Mouse (Mus musculus) c-Kit-positive CD71-positive TER-119-positive erythroid progenitor cells, embryonic 14.5 days (primary cell): ENCODE measurements around the gene Cdk11b.
"Not testable (repeated sequence)": the region's sequence is repeated elsewhere in the genome, so short reads cannot be mapped to it uniquely, and the experiment has no call there.

Experiments used
- DNase-seq: peaks from one replicate; pipeline ENCODE4 v3.0.0-alpha.2; 2013; ENCODE audit warnings: low spot score

Cdk11b gene

DNA sequence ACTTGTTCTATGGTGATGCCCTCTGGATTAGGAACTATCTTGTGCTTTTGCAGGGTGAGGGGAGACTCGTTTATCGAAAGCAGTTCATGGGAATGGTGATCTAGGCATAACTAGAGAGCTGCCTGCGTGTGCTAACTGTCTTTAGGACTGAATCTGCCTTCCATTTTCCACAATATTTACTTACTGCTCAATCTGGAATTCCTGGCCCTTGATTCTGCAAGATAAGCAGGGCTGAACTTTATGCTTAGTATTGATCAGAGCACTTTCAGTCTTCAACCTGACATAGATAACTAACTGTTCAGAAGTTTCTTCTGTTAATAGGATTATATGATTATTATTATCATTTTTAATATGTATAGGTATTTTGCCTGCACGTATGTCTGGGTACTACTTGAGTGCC lies 19.5 kb upstream of the Cdk11b start:
- no peak for DNase-seq

DNA sequence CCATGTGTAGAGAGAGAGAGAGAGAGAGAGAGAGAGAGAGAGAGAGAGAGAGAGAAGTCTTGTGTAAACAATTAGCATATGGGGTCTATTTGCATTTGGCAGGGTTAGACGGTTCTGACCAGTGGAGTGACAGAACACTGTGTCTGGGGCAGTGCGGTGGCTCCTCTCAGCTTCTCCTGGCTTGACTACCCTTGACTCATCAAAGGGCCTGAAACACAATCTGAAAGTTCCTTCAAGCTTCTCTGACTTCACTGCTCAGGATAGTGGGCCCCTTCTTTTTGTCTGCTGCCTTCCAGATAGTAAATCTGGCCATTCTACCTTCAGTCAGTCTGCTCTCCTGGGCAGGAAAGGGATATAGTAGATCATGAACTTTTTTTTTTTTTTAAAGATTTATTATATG lies 17.8 kb upstream of the Cdk11b start:
- no peak for DNase-seq

DNA sequence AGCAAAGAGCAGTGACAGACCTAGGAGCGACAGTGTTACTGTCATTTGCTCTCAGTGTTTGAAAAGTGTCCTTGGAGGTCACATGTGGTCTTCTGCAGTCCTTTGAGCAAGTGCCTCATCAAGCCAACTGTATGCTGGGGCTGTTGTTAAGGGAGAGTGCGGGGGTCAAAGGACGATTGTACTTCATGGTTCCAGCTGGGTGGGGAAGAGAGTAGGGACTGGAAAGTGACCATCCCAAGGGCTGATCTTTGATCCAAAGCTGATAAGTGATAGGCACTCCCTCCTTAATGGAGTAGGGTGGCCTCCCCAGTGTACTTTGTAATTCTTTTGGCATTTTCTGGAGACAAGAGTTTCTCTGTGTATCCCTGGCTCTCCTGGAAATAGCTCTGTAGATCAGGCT lies 12.8 kb upstream of the Cdk11b start:
- no peak for DNase-seq

DNA sequence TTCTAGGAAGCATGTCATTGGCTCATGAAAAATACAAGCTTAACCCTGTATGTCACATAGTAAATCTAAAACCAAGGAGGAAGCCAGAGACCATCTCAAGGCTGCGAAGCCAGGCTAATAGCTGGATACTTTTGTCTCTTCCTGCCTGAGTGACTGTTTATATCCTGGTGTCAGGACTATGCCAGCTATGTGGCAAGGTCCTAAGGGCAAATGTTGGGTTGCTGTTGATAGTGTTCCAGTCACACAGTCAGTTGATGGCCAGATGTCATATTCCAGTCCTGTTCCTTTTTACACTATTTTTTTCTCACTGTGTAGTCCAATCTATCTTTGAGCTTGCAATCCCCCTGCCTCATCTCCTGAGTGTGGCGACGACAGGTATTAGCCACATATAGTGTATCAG lies 11.4 kb upstream of the Cdk11b start:
- DNase-seq: no peak

DNA sequence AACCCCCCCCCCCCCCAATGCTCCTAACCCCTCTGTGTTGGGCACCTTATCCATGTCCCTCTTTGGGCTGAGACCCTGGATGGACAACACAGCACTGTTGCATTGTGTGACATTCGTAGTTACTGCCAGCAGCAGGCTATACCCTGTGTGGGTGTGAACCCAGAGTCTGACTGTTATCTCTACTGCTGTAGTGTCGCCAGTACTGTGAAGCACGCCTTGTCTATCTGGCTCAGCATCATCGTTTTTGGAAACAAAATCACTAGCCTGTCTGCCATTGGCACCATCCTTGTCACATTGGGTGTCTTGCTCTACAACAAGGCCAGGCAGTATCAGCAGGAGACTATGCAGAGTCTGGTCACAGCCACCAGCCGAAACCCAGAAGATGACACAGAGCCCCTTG lies 6.3 kb upstream of the Cdk11b start:
- no peak for DNase-seq

DNA sequence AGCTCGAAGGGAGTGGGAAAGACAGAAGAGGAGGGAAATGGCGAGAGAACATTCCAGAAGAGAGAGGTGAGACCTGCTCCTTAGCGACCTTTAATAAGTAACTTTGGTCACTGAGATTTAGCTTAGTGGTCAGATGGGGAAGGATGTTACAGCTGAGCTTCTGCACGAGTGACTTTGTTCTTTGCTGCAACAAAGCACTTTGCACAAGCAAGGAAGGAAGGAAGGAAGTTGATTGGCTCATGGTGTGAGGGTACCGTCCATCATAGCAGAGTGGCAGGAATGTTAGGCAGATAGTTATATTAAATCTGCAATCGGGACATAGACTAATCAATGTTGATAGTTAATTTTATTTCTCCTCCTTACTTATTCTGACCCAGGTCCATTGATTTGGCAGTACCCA lies 5.6 kb downstream of the Cdk11b start:
- DNase-seq: no peak

DNA sequence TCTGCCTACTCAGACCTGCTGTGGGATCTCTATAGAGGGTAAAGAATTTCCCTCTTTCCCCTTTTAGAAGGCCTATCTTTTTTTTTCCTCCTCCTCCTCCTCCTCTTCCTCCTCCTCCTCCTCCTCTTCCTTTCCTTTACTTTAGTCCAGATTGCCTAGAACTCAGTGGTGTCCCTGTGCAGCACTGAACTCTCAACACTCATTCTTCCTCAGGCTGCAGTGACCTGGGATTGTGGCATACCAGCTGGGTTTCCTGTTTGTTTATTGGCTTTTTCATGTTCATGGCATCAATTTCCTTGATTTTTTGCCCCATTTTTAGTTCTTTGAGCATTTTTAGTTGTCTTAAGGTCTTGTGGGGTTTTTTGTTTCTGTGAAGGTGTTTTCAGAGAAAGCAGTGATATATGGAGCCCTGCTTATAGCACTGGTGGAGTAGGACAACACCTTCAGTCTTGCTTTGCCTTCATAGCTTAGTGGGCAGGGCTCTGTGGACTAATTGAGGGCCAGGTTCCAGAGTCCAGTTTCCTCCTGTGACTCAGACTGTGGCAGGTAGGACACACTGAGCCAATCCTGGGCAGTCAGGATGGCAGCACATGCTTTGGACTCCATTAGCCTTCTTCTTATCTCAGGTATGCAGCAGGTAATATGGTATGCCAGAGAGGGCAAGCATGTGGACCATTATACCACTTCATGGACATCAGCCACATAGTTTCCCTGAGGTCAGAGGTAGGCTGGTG lies 11.3 kb downstream of the Cdk11b start:
- no peak for DNase-seq

DNA sequence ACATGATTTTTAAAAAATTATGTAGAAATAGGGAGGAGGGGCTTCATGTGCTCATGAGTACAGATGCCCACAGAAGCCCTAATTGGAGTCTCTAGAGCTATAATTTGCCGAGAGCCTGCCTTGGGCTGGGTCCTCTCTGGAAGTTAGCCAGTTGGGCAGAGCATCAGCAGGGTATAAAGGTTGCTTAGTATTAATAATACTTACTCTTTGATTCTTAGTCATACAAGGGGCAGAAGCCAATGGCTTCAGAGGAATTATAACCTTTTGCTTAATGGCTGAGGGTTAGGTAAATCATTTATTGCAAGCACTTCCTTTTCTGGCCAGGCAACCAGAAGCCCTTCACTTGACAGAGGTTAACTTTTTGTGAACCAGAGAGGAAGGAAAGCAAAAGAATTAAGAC lies 18.9 kb downstream of the Cdk11b start:
- DNase-seq: no peak

DNA sequence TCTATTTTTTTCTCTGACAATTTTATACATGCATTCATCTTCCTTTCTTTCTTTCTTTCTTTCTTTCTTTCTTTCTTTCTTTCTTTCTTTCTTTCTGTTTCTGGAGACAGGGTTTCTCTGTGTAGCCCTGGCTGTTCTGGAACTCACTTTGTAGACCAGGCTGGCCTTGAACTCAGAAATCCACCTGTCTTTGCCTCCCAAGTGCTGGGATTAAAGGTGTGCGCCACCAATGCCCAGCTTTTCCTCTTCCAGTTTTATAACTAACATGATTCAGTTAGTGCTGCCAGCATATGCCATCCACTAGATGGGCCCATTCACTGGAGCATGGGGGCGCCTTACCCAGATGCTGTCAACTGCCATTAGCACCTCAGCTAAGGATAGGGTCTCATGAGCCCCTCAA lies 20.7 kb downstream of the Cdk11b start, which contains the start of gene Gm10563:
Gene Gm10563, minus strand, starts transcription at position 101 of the 400 bp plus-strand sequence.
- DNase-seq: not testable (repeated sequence)

DNA sequence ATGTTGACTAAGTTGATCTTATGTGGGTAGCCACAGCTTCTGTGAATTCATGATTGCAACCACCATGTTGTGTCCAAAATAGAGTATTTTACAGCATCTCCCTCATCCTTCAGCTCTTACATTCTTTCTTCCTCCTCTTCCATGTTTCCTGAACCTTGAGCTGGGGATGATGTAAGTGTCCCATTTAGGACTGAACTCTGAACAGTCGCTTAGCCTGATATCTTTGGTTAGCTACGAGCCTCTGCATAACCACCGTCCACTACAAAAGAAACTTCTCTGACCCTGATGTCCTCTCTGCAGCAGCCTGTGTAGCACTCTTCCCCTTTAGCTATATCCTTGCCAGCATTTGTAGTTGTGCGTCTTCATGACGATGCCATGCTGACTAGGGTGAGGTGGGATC lies 21.1 kb downstream of the Cdk11b start:
- DNase-seq: no peak

DNA sequence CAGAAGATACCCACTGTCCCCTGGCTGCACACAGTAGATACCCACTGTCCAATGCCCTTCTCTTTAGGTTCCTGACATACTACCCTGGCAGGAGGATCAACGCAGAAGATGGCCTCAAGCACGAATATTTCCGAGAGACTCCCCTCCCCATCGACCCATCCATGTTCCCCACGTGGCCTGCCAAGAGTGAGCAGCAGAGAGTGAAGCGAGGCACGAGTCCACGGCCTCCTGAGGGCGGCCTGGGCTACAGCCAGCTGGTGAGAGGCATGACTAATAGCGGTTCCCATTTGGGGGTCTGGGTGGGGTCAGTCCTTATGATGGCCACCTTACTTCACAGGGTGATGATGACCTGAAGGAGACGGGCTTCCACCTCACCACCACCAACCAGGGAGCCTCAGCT lies 24.7 kb downstream of the Cdk11b start:
- DNase-seq: no peak

DNA sequence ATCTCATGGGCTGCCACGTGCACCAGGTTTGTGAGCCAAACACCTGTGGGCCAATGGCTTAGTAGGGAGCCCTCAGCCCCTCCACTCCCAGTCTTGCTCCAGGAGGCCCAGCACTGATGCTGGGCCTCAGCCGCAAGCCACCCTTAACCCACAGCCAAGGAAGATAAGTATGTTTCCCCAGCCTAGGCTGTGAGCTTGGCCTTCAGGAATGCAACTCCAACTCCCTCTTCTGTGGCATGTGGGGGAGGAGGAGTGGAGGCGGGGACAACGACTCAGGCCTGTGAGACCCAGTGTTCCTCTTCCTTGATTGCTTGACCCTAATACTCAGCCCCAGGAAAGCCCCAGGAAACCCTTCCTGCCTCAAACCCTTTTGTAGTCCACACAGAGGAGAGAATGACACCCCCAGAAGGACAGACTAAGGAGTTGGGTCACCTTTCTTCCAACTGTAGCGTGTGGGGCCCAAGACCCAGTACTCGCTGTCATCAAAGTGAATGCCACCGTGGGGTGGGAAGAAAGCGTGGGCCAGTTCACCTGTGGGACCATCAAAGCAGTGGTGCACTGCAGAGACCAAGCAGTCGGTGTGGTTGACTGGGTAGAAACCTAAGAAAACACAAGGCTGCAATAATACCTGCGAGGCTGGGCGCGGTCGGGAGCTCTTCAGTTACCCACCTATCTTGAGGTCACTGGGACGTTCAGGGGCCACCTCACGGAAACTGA lies 27.1 kb downstream of the Cdk11b start:
- no peak for DNase-seq

DNA sequence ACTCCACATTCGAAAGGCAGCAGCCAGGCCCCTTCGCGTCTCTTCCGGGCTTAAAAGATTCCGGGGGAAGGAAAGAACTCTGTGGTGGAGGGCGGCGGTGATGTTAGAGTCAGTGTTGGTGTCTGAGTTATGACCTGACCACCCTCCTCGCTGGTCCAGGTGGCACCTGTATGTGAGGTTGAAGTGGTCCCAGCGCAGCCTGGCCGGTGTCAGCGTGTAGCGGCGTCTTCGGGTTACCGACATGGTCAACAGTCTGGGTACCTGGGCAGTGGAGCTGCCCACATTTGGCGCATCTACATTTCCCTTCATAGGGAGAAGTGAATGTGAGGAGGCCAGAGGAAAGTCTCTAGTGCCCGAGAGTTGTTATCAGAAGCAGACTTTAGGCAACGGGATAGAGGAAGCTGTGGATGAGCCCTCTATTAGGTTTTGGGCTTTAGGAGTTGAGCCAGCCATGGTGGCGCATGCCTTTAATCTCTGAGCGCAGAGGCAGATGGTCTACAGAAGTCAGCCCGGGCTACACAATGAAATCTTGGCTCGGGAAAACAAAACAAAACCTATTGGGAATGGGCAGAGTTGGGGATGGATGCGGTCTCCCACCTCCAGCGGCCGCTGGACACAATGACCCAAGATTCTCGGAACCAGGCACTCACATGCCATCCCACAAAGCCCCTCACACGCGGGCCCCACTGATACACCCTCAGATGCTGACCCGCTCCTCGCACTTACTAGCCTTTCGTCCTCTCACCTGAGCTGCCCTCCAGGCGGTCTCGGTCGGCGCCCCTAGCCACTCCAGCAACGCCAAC lies 27.8 kb downstream of the Cdk11b start:
- no peak for DNase-seq

DNA sequence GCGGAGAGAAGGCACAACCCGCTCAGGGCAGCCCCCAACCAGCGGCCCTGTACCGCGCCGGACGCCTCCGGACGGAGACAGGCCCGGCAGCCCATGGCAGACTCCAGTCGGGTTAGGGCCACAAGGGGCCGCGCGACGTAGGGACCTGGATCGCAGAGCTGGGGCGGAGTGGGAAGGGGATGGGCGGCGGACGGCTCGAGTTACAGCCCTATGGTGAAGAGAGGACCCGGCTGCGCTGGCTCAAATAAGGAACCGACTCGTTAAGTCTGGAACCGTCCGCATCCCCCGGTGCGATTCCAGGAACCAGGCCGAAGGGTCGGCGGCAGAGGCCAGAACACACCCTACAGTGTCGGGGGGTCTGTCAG lies 28.4 kb downstream of the Cdk11b start, which contains the start of gene Mmp23:
Gene Mmp23, minus strand, starts transcription at position 299 of the 365 bp plus-strand sequence.
- no peak for DNase-seq

DNA sequence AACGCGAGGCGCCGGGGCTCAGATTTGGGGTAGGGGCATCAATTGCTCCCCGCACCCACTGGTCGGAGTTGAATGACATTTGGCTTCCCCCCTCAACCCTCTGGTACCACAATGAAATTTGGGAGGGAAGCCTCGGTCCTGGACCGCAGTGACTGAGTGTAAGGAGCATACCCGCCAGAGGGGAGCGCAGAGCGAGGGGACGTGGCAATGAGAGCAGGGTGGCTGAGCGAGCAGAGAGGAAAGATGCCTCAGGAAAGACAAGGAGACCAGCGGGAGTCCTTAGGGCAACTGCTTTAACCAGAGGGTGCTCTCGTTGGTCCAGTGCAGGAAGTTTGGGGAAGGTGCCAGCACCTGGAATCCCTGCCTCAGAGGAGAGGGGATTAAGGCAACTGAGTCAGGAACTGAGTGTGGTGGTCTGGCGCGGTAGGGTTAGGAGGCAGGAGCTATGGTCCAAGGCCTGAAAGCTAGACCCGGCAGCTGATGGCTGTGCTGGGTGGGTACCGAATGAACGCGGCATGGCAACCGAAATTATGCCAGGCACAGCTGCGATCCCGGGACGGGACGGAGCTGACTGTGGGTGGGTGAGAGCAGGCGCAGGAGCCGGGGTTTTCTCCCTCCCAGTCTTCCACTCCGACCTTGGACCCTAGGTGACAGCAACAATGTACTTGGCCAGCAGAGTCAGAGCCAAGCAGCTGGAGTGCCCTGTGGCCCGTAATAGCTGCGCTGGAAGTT lies 29.0 kb downstream of the Cdk11b start:
- no peak for DNase-seq

DNA sequence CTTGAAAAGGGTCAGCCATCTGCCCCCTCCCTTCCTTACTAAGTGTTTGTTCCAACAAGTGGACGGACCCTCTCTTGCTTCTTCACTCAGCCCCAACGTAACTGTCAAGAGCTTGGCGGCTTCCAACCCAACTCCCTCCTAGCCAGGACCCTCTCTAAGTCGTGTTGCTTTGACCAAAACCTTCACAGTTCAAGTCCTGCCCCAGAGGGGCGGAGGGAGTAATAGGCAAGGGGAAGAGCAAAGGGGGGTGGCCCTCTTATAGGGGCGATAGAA lies 29.5 kb downstream of the Cdk11b start:
- DNase-seq: no peak

DNA sequence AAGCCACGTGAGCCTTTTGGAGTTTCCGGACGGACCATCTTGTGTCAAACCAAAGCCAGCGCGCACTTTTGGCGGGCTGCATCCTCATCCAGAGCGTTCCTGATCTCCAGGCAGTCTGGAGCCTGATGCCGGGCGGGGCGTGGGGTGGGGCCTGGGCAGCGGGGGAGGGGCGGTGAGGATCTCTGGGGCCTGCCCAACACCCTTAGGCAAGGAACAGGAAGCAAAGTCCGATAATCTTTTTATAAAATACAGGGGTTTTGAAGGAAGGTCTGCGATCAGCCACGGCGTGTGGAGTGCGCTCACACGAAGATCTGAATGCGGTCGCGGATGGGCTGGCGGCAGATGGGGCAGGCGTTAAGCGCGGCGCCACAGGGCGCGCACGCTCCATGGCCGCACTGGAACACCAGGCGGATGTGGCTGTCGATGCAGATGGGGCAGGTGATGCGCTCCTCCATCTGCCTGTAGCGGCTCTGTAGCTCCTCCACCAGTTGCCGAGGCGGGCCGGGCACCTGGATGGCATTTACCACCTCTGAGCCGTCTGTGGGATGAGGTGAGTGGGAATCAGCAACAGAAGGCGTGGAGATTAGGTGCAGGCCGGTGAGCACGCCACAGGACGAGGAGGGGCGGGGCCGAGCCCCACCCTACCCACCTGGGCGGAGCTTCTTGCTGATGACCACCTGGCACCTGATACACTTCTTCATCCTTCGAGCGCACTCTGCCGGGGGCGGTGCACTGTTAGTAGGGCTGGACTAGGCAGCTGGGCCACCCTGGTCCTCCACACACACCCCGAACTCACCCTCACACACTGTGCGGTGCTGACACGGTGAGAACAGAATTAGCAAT lies 30.0 kb downstream of the Cdk11b start:
- no peak for DNase-seq

DNA sequence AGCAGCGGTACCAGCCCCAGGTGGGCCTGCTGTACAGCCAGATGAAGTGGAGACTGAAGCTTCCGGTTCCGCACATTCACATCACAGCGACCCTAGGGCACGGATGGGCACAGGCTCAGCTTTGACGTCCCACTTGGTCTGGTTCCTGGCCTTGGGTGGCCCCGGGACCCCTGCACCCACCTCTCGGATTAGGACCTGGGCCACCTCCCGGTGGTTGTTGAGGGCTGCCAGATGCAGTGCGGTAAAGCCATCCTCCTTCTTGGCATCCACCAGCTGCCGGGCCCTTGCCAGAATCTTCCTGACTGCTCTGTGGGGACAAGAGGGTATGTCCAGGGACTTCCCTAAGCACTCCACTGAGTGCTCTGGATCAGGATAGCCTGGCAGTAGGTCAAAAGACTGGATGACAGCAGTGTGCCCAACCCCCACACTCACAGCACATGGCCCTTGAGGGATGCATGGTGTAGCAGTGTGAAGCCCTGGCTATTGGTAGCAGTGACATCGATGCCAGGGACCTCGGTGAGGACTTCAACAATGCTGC lies 31.6 kb downstream of the Cdk11b start:
- DNase-seq: no peak

DNA sequence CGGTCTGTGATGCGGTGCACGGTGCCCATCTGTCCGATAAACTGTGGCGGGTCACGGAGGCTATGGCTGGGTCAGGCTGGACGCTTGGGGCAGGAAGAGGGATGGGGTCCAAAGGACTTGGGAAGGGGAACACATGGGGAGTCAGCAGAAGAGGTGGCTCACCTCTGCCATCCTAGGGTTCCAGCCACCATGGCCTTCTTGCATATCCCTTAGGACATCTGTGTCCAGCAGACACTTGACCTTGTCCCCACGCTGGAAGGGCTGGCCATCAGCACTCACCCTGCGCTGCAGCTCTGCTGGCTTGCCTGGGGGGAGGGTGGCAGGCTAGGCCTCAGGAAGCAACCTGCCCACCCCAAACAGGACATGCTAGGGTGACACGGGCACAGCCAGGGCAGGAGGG lies 34.3 kb downstream of the Cdk11b start:
- no peak for DNase-seq

DNA sequence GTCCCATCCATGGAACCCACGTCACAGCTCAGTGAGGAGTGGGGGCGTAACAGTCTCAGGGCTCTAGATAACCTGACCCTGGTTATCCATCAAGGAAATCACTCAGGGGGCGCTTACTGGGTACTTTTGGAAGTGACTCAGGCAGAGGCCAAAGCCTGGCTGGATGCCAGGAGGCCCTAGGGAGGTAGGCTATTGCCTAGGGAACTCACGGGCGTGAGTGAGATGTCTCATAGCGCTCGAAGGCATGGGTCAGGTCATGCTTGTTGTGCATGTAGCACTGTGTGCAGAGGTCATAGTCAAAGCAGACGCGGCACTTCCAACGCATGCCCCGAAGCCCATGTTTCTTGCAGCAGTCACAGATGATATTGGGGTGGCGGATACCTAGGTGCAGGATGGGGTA lies 36.0 kb downstream of the Cdk11b start:
- no peak for DNase-seq

DNA sequence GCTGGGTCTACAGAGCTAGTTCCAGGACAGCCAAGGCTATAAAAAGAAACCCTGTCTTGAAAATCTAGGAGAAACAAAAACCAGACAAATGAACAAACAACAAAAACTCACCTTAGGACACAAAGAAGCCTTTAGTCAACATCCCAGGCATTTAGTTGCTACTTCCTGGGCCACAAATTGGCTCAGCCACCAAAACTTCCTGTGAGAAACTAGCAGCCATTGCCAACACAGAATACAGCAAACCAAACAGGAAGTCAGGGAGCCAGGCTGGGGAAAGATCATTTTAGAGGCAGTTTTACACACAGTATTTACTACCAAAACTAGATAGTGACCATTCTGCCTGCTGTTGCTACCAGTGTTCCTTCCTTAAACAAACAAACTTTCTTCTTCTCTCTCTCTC lies 42.2 kb downstream of the Cdk11b start:
- DNase-seq: no peak
